Mouse (Mus musculus): ENCODE results near the gene Zscan12. TPM values are rescaled to one million over a fixed set of nuclear protein-coding genes. Genes with fewer than 3 reads are reported as not detected.

Gene Zscan12
- polyA plus RNA-seq, 1 experiment: not detected

GRCm38 (mm10) chr13:21408805-21409459 is 46.3 kb downstream of the Zscan12 start:
- 43% methylated on average over 11 of the region's 11 CpGs for WGBS
- peak overlapping the region; percentile 50 for H3K4me3 ChIP-seq (ENCODE audit: insufficient read depth, low read depth, low read length)
- no peaks in the 10 kb centered on the region for H3K4me1 ChIP-seq (ENCODE audit: control insufficient read depth, insufficient read depth, low read length)
- TF ChIP-seq CTCF (IDR thresholded peaks at IDR 0.05; ENCODE audit: insufficient read depth, low read depth, low read length): no peak
- peak overlapping the region; percentile 91 for H3K27ac ChIP-seq (ENCODE audit: insufficient read depth, low read depth, low read length)

GRCm38 (mm10) chr13:21414231-21415212 is 51.9 kb downstream of the Zscan12 start:
- no peaks in the 10 kb centered on the region for H3K4me1 ChIP-seq (ENCODE audit: control insufficient read depth, insufficient read depth, low read length)
- H3K27ac ChIP-seq (ENCODE audit: insufficient read depth, low read depth, low read length): no peak overlapping the region
- no peak for TF ChIP-seq POLR2A (IDR thresholded peaks at IDR 0.05; ENCODE audit: insufficient read depth, low read depth, low read length)
- no peak for TF ChIP-seq CTCF (IDR thresholded peaks at IDR 0.05; ENCODE audit: insufficient read depth, low read depth, low read length)
- WGBS: 73% methylated on average over 15 of the region's 15 CpGs
- H3K4me3 ChIP-seq (ENCODE audit: insufficient read depth, low read depth, low read length): no peak overlapping the region

GRCm38 (mm10) chr13:21415266-21415665 is 52.6 kb downstream of the Zscan12 start:
- Histone ChIP-seq H3K4me1 (ENCODE audit: control insufficient read depth, insufficient read depth, low read length) (no peaks in the 10 kb centered on the region), H3K27ac (ENCODE audit: insufficient read depth, low read depth, low read length) (no peak overlapping the region), H3K4me3 (ENCODE audit: insufficient read depth, low read depth, low read length) (no peak overlapping the region)
- TF ChIP-seq POLR2A (IDR thresholded peaks at IDR 0.05; ENCODE audit: insufficient read depth, low read depth, low read length) (no peak), CTCF (IDR thresholded peaks at IDR 0.05; ENCODE audit: insufficient read depth, low read depth, low read length) (no peak)
- WGBS: 87% methylated on average over 4 of the region's 4 CpGs

DNA sequence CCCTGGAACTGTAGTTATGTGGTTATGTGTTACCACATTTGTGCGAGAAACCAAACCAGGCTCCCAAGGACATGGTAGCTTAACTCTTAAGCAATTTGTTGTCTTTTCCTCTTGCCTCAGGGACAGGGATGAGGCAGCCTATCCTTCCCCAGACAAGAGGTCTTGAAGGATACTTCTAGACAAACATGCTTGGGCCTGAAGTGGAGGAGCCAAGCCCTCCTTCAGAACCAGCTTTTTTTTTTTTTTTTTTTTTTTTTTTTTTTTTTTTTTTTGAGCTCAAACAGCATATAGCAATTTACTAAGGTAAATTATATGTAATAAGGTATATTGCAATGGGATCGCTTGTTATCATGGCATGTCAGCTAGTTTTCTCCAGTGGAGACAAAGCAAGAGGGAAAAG is 53.1 kb downstream of the Zscan12 start:
- no peak overlapping the region for H3K27ac ChIP-seq (ENCODE audit: insufficient read depth, low read depth, low read length)
- H3K4me3 ChIP-seq (ENCODE audit: insufficient read depth, low read depth, low read length): no peak overlapping the region
- 96% methylated on average over 2 of the region's 2 CpGs for WGBS
- H3K4me1 ChIP-seq (ENCODE audit: control insufficient read depth, insufficient read depth, low read length): no peaks in the 10 kb centered on the region
- TF ChIP-seq CTCF (IDR thresholded peaks at IDR 0.05; ENCODE audit: insufficient read depth, low read depth, low read length): no peak

DNA sequence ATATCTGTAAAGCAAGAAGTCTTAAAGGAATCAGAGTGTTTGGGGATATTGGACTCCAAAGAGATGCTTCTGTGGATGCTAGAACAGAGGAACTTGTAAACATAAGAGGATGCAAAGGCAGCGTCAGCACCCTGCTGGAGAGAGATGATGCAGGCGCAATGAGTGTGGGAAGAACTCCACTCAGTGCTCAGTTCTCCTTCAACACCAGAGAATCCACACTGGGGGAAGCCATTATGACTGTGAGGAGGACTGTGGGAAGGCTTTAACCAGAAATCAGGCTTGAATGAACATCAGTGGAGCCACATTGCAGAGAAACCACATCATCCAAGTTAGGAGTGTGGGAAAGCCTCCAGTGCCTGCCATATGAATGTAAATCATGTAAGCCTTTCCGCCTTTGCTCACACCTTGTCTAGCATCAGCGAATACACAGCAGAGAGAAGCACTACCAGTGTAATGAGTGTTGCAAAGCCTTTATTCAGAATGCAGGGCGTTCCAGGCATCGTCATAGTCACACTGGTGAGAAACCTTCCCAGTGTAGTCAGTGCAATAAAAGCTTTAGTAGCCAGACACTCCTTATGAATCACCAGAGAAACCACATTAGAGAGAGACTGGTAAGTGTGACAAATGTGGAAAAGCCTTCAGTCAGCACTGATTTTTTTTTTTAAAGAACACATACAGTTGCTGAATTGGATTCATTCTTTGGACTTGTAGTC is 54.8 kb downstream of the Zscan12 start:
- Histone ChIP-seq H3K4me1 (ENCODE audit: control insufficient read depth, insufficient read depth, low read length) (no peaks in the 10 kb centered on the region), H3K4me3 (ENCODE audit: insufficient read depth, low read depth, low read length) (no peak overlapping the region), H3K27ac (ENCODE audit: insufficient read depth, low read depth, low read length) (peak overlapping the region; percentile 20; the same call in 1 of the 2 replicates)
- TF ChIP-seq CTCF (IDR thresholded peaks at IDR 0.05; ENCODE audit: insufficient read depth, low read depth, low read length): no peak
- no peak for TF ChIP-seq POLR2A (IDR thresholded peaks at IDR 0.05; ENCODE audit: insufficient read depth, low read depth, low read length)
- 49% methylated on average over 6 of the region's 6 CpGs for WGBS

- WGBS: 78% methylated on average over 6 of the region's 6 CpGs
- H3K27ac ChIP-seq (ENCODE audit: insufficient read depth, low read depth, low read length): no peak overlapping the region
- no peak for TF ChIP-seq CTCF (IDR thresholded peaks at IDR 0.05; ENCODE audit: insufficient read depth, low read depth, low read length)
- TF ChIP-seq POLR2A (IDR thresholded peaks at IDR 0.05; ENCODE audit: insufficient read depth, low read depth, low read length): no peak
- no peak overlapping the region for H3K4me3 ChIP-seq (ENCODE audit: insufficient read depth, low read depth, low read length)
- H3K4me1 ChIP-seq (ENCODE audit: control insufficient read depth, insufficient read depth, low read length): no peaks in the 10 kb centered on the region; the same call in 1 of the 2 replicates
These were observed 56.2 kb downstream of the Zscan12 start for GRCm38 (mm10) chr13:21418865-21419264.

Other genes with a start within 250 kb of the Zscan12 start
- gene Olfr263, start 233.2 kb upstream of the Zscan12 start, polyA plus RNA-seq (2012; ENCODE audit: insufficient read depth, insufficient read length, low replicate concordance, missing spikeins): not detected in 2 replicates
- gene Olfr1368, start 217.0 kb upstream of the Zscan12 start, polyA plus RNA-seq (2012; ENCODE audit: insufficient read depth, insufficient read length, low replicate concordance, missing spikeins): not detected in 2 replicates
- not detected in 2 replicates for gene Trim27, start 183.4 kb upstream of the Zscan12 start, polyA plus RNA-seq (2012; ENCODE audit: insufficient read depth, insufficient read length, low replicate concordance, missing spikeins)
- not detected in 2 replicates for gene Gpx5, start 70.1 kb upstream of the Zscan12 start, polyA plus RNA-seq (2012; ENCODE audit: insufficient read depth, insufficient read length, low replicate concordance, missing spikeins)
- not detected in 2 replicates for gene Gpx6, start 50.7 kb upstream of the Zscan12 start, polyA plus RNA-seq (2012; ENCODE audit: insufficient read depth, insufficient read length, low replicate concordance, missing spikeins)
- gene Olfr1367, start 15.9 kb upstream of the Zscan12 start, polyA plus RNA-seq (2012; ENCODE audit: insufficient read depth, insufficient read length, low replicate concordance, missing spikeins): not detected in 2 replicates
- gene Zkscan3, start 39.9 kb downstream of the Zscan12 start, polyA plus RNA-seq (2012; ENCODE audit: insufficient read depth, insufficient read length, low replicate concordance, missing spikeins): 126 TPM in 1 of 2 replicates, not detected in the other
- not detected in 2 replicates for gene Pgbd1, start 78.2 kb downstream of the Zscan12 start, polyA plus RNA-seq (2012; ENCODE audit: insufficient read depth, insufficient read length, low replicate concordance, missing spikeins)
- gene Zscan26, start 90.9 kb downstream of the Zscan12 start, polyA plus RNA-seq (2012; ENCODE audit: insufficient read depth, insufficient read length, low replicate concordance, missing spikeins): not detected in 2 replicates
- not detected in 2 replicates for gene Nkapl, start 105.7 kb downstream of the Zscan12 start, polyA plus RNA-seq (2012; ENCODE audit: insufficient read depth, insufficient read length, low replicate concordance, missing spikeins)
- not detected in 2 replicates for gene Zkscan4, start 116.1 kb downstream of the Zscan12 start, polyA plus RNA-seq (2012; ENCODE audit: insufficient read depth, insufficient read length, low replicate concordance, missing spikeins)
- not detected in 2 replicates for gene Gm10065, start 116.6 kb downstream of the Zscan12 start, polyA plus RNA-seq (2012; ENCODE audit: insufficient read depth, insufficient read length, low replicate concordance, missing spikeins)
- not detected in 2 replicates for gene AK157302, start 132.4 kb downstream of the Zscan12 start, polyA plus RNA-seq (2012; ENCODE audit: insufficient read depth, insufficient read length, low replicate concordance, missing spikeins)
- gene Gm11273, start 138.6 kb downstream of the Zscan12 start, polyA plus RNA-seq (2012; ENCODE audit: insufficient read depth, insufficient read length, low replicate concordance, missing spikeins): not detected in 2 replicates
- not detected in 2 replicates for gene Zkscan8, start 168.3 kb downstream of the Zscan12 start, polyA plus RNA-seq (2012; ENCODE audit: insufficient read depth, insufficient read length, low replicate concordance, missing spikeins)
- gene Olfr1366, start 180.0 kb downstream of the Zscan12 start, polyA plus RNA-seq (2012; ENCODE audit: insufficient read depth, insufficient read length, low replicate concordance, missing spikeins): not detected in 2 replicates
- not detected in 2 replicates for gene Olfr1535, start 197.1 kb downstream of the Zscan12 start, polyA plus RNA-seq (2012; ENCODE audit: insufficient read depth, insufficient read length, low replicate concordance, missing spikeins)
- gene Olfr1364, start 218.9 kb downstream of the Zscan12 start, polyA plus RNA-seq (2012; ENCODE audit: insufficient read depth, insufficient read length, low replicate concordance, missing spikeins): not detected in 2 replicates

Measured in olfactory bulb, adult 2 months (tissue).